Mouse (Mus musculus) brain, adult 10 weeks (tissue): Measurements from ENCODE around the gene Usp13. TPM values are rescaled to one million over a fixed set of nuclear protein-coding genes. Genes with fewer than 3 reads are reported as not detected.

Source experiments
- polyA plus RNA-seq: library from polyadenylated mRNA; stranded (reverse); fragments of 350-450 nt; fragmentation: Illumina TruSeq; extraction: RNeasy Lipid Tissue Mini Kit (QIAGEN cat#74804); gene quantifications from one replicate; pipeline ENCODE4 v1.2.3, GENCODE M21; 2015; ENCODE audit warnings: low read depth, low replicate concordance

Gene Usp13
- polyA plus RNA-seq = 12.9 TPM

GRCm38 (mm10) chr3:32817357-32818326 lies at the start of gene Usp13:
TSS of gene Usp13 (plus strand) at chr3:32817546.

Other genes with a start within 250 kb of the Usp13 start
- 27.4 TPM for gene Gnb4, start 201.0 kb upstream of the Usp13 start, polyA plus RNA-seq
- 18.8 TPM for gene Actl6a, start 111.2 kb upstream of the Usp13 start, polyA plus RNA-seq
- 416 TPM for gene Ndufb5, start 80.6 kb upstream of the Usp13 start, polyA plus RNA-seq
- 40.5 TPM for gene Mrpl47, start 79.9 kb upstream of the Usp13 start, polyA plus RNA-seq